Mouse (Mus musculus): ENCODE measurements around the gene Ranbp10.

The Ranbp10 gene

DNA sequence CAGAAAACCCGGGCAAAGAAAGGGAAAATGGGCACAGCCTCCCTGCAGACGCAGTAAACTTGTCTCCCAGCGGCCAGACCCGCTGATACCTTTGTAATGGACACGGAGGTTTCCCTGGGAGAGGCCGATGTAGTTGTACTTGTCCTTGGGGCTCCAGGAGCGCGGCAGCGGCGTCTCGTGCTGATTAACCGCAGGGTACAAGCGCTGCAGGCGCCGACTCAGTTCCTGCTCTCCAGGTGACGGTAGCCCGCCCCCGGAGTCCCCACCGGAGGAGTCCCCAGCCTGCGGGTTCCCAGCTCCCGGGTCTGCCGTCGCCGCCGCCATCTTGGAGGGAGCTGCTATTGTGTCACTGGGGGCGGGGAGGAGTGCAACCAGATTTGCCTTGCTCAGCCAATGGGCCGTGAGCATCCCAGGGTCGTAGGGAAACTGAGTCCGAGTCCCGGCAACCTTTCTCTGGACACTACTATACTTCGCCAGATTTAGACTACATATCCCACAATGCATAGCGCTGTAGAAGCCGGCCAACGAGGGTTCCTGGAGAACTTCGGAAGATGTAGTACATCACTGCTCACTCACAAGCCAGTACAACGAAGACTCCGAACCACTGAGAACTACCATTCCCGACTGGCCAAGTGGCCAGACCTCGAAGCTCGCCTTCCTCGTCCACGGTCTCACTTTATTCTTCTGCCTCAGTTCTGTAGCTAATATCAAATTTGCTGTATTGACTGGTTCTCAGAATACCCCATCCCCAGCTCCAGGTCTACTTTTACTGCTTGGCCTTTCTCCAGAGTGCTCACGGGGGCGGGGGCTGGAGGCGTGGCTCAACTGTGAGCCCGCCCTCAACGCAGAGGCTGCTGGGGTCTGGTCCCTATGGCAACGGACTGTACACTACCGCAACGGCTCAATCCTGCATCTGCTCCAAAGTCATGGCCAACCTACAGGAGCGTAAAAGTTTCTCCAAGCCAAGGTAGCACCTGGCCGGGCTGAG is at the start of gene Ranbp10, which contains the start of gene Tsnaxip1:
Gene Ranbp10 (minus strand): TSS at position 490 of the 988 bp plus-strand sequence.
Gene Tsnaxip1 (plus strand): TSS at position 871 of the 988 bp plus-strand sequence.
- DNase-seq (ENCODE audit: low spot score) = peak; percentile 100

DNA sequence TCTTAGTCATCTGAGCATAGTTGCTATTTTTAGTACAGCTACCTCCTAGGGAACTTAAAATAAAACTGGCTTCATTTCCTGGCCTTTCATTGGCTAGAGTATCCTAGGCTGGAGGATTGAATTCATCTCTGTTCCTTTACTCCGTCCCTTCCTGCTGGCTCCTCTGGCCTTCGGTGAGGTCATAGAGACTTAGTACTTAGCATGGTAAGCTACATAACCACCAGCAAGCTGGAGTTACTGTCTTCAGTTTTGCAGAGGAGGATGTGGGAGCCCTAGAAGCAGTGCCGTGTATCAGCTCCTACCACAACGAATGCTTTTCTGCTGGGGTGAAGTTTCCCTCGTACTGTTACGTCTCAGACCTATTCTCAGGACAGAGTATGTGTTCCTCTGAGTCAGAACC is 47.2 kb upstream of the Ranbp10 start:
- no peak for DNase-seq (ENCODE audit: low spot score)

DNA sequence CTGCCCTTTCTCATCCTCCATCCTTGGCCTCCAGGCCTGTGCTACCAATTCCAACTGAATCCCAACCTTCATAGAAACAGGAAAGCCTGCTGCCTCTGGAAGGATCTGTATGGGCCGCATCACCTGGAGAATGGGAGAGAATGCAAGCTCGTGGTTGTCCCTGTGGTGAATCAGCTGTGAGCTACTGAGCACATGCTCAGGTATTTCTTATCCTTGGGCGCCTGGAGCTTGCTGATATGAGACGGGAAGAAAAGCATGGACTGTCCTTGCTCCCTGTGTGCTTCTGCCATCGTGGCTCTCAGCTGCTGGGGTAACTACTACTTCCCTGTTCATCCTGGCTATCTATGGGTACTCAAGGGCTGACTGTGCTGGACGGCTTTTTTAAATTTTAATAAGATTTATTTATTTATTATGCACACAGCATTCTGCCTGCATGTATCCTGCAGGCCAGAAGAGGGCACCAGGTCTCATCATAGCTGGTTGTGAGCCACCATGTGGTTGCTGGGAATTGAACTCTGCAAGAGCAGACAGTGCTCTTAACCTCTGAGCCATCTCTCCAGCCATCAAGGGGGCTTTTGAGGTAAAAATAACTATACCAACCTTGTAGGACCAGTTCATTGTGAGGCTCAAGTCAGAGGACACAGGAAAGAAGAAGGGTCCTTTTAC is 39.3 kb upstream of the Ranbp10 start:
- DNase-seq (ENCODE audit: low spot score) = peak; percentile 7

DNA sequence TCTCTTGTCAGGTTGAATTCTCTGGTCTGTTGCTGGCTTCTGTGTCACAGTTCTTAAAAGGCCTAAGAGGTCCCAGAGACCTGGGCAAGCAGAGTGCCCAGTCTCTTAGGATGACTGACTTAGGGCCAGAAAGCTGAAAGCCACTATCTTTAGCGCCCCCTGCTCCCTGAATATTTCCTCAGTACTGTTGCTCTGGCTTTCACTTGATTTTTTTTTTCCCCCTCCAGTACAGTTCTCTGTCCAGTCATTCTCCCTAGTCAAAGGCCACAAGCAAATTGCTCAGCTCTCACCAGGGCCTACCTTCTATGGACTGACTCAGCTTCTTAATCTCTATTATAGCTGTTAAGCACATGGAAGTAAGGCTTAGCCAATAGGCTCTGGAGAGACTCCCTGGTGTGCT is 34.8 kb upstream of the Ranbp10 start:
- peak; percentile 52 for DNase-seq (ENCODE audit: low spot score)

DNA sequence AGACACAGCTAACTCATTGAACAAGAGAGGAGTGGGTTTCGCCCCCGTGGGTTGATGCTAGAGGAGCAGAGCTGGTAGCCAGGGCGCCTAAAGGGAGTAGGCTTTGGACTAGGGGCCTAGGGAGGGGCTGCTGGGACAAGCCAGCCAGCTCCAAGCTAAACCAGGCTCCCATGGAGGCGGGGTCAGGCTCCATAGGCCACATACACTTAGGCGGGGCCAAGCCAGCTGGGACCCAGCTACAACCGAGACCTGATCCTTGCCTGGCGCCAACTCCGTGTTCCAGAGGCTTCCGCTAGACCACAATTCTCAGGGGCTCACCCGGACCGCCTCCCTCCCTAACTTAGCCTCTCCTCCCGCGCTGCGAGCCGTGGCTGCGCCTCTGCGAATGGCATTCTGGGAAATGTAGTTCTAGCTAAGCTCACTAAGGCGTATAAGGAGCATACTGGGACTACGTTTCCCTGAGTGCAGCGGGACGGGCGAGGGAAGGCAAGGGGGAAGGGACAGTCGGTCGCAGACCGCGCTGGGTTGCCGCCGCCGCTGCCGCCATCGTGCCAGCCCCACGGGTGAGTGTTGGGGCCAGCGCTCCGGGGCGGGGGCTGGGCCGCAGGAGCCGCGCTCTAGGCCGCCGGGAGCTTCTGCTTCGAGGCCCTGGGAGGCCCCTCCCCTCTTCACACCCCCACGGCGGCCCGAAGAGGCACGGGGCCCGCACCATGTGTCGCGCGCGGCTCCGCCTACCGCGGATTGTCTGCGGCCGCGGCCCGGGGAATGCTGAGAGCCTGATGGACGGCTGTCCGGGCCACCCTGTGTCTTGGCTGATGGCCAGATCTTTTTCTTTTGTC is 33.2 kb upstream of the Ranbp10 start, which contains the start of gene Nutf2:
Gene Nutf2 (plus strand): TSS at position 438 of the 839 bp plus-strand sequence.
- DNase-seq (ENCODE audit: low spot score) = peak; percentile 99

DNA sequence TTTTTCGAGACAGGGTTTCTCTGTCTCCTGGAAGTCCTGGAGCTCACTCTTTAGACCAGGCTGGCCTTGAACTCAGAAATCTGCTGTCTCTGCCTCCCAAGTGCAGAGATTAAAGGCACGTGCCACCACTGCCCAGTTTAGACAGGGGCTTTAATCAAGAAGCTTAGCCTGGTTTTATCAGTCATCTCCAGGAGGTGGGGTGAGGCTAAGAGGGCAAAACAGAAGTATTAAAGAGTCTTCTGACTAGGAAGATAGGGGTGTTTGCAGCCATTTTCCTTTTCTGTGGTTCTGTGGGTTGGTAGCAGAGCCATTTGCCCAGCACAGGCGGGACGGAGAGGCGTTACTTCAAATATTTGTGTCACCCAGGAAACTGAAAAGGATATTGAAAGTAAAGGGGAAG is 32.2 kb upstream of the Ranbp10 start:
- DNase-seq (ENCODE audit: low spot score) = no peak

DNA sequence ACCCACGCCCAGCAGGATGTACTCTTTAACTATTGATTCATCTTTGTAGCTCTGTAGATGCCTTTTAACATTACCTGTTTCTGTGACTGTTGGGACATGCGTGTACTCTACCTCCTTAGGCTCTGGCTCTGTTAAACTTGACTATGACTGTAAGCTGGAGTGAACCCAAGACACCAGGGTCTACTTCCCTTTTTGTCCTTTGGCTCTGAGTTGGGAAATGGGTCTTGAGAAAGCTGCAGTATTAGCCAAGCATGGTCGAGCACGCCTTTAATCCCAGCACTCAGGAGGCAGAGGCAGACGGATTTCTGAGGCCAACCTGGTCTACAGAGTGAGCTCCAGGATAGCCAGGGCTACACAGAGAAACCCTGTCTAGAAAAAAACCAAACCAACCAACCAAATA is 31.3 kb upstream of the Ranbp10 start:
- no peak for DNase-seq (ENCODE audit: low spot score)

DNA sequence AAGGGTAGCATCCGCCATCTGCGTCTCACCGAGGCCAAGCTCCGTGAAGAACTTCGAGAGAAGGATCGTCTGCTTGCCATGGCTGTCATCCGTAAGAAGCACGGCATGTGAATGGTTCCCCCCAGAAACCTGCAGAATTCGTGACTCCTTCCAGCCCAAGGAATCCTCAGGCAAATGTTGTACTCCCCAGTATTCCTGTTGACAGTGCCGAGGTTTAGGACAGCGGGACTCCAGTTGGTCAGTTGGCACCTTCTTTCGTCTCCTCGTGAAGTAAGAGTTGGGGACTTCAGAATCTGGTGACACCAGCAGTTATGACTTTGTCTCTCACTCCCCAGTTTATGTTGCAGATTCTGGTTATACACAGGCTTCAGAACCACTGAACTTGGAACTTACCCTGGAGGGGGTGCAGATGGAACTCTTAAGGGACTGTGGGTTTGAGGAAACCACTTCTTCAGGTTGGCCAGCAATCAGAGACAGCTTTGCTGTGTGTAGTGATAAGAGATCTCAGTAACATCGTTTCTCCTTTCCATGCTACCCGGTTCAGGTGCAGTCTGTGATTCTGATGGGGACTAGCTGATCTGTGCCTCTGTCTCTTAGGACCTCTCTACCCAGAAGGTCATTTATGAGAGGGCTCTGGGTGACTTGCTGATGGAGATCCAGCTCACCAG is 29.2 kb upstream of the Ranbp10 start:
- DNase-seq (ENCODE audit: low spot score) = no peak

DNA sequence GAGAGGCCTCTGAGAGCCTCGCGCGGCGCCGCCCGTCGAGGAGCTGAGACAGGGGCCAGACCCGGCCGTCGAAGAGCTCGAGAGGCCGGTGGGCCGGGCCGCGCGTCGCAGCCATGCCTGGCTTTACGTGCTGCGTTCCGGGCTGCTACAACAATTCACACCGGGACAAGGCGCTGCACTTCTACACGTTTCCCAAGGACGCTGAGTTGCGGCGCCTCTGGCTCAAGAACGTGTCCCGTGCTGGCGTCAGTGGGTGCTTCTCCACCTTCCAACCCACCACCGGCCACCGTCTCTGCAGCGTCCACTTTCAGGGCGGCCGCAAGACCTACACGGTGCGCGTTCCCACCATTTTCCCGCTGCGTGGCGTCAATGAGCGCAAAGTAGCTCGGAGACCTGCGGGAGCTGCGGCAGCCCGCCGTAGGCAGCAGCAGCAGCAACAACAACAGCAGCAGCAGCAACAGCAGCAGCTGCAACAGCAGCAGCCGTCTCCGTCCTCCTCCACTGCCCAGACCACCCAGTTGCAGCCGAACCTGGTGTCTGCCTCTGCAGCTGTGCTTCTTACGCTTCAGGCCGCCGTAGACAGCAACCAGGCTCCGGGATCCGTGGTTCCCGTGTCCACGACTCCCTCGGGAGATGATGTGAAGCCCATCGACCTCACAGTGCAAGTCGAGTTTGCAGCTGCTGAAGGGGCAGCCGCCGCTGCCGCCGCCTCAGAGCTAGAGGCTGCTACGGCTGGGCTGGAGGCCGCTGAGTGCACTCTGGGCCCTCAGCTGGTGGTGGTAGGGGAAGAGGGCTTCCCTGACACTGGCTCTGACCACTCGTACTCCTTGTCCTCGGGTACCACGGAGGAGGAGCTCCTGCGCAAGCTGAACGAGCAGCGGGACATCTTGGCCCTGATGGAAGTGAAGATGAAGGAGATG is 28.4 kb upstream of the Ranbp10 start:
- no peak for DNase-seq (ENCODE audit: low spot score)

DNA sequence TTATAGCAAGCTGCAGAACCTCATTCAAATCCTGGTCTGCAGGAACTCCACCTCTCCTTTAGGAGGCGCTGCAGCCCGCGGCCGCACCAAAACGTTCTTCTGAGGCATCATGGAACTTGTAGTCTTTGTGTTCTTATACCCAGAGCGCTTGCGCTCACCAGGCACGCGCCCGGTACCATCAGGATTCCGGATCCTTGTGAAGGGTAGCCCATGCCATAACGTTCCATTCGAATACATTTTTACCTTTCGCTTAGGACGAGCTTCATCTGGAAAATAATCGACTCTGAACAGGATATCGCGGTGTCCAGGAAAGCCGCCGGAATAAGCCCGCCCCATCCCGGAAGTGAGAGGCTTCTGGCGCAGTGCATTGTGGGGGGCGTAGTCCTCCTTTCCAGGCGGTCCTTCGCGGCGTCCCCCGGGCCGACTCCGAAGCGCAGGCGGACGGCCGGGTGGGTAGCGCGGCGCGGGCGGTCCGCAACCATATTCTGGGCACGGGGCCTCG is 27.6 kb upstream of the Ranbp10 start, which contains the start of gene Thap11:
Gene Thap11 (plus strand): TSS at position 418 of the 502 bp plus-strand sequence.
- DNase-seq (ENCODE audit: low spot score) = peak; percentile 97

DNA sequence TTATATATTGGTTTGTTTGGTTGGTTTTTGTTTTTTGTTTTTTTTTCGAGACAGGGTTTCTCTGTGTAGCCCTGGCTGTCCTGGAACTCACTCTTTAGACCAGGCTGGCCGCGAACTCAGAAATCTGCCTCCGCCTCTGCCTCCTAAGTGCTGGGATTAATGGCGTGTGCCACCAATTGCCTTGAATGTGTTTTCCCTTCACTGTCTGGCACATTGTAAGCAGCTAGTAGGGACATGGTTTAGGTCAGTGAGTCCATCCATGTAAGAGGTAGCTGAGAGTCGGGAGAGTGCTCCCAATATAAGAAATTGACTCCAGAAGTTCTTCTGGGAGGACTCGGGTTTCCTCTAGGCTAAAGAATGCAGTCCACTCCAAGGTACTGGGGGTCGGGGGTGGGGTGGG is 27.2 kb upstream of the Ranbp10 start:
- no peak for DNase-seq (ENCODE audit: low spot score)

DNA sequence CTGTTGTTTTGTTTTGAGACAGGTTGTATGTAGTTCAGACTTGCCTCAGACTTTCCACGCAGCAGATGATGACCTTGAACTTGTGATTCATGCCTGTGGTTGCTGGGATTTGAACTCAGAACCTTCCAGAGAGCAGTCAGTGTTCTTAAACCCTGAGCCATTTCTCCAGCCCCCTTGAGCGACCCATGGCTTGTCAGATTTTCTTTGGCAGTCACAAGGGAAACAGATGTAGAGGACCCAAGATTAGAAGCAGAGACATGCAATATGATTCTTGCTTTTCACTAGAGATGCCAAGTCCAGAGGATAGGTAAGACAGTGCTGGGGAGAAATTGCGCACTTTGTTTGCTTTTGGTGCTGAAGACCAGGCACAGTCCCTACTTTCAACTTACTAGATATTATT is 26.0 kb upstream of the Ranbp10 start, which contains the start of gene Cenpt:
Gene Cenpt (minus strand): TSS at position 101 of the 400 bp plus-strand sequence.
- no peak for DNase-seq (ENCODE audit: low spot score)

DNA sequence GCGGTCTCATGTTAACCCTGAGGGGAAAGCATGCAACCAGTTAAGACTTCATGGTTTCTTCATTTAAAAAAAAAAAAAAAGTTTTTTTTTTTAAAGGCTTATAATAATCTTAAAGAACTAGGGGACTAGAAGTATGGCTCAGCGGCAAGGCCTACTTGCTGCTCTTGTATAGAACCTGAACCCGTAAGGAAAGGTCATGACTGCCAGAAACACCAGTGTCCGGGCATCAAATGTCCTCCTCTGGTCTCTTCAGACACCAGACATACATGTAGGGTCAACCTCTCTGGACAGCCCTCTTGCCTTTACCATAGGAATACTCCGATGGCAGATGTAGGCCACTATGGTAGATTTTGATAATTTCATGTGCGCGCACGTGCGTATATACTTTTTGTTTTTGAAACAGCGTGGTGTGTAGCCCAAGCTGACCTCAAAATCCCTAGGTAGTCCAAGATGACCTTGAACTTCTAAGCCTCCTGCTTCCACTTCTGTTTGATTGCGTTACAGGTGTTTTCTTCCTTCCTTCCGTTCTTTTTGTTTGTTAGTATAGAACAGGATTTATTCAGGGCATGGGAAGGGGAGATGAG is 25.1 kb upstream of the Ranbp10 start:
- no peak for DNase-seq (ENCODE audit: low spot score)

DNA sequence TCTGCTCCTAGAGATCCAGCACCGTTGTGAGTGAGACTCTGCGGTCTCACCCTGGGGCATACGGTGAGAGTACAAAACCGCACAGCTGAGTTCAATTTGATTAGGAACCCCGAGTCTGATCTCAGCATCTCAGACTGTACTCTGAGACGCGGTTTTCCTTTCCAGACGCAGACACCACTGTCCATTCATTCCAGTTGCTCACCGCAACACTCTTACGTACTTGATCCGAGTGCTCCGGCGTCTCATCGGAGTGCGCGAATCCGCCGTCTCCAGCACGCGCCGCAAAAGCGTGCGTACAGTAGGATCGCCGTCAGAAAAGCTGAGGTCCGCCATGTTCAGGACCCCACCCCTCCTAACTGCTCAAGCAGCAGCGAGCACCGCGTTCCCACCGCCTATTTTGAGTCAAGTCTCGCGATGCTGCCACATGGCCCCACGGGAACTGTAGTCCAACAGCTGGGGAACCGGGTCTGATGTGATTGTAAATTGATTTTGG is 24.5 kb upstream of the Ranbp10 start:
- peak; percentile 98 for DNase-seq (ENCODE audit: low spot score)

DNA sequence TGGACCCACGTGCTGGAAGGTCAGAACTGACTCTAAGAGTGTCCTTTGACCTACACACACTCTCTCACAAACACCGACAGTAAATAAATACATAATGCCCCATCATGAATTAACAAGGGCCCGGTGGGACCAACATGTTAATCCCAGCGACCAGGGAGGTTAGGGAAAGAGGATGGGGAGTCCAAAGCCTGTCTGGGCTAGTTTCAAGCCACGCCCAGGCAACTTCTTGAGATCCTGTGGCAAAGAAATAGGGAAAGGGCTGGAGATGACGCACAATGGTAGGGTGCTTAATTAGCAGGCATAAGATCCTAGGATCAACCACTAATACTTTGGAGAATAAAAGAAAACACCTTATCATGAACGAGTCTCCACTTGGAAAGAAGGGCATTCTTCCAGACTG is 23.5 kb upstream of the Ranbp10 start:
- DNase-seq (ENCODE audit: low spot score) = no peak

DNA sequence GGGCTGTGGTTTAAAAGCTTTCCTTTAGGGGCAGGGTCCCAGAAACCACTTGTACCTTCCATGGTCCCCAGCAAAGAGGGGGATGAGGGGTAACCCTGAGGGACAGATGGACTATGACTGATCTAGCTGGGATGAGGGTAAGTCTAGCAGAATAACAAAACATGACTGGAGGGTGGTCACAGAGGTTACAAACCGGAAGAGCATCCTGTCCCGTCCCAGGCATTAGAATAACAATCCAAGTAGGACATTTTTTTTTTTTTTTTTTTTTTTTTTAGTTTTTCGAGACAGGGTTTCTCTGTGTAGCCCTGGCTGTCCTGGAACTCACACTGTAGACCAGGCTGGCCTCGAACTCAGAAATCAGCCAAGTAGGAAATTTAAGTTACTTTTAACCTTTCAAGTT is 22.9 kb upstream of the Ranbp10 start:
- no peak for DNase-seq (ENCODE audit: low spot score)

DNA sequence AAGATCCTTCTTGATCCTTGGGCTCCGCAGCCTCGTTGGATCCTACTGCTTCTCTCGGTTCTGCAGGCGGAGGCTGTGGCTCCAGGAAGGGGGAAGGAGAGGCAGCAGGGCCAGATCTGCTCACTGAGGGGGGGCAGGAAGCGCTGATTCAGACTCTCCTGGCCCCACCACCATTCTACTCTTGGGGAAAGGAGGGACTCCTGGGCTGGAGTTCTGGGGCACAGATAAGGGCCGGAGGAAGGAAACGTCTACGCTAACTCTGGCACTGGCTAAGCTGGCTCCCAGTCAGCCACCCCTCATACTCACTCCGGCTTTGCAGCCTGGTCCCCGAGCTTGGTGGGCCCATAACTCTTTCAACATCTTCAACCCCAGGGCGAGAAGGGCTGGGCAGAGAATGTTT is 19.5 kb upstream of the Ranbp10 start:
- no peak for DNase-seq (ENCODE audit: low spot score)

DNA sequence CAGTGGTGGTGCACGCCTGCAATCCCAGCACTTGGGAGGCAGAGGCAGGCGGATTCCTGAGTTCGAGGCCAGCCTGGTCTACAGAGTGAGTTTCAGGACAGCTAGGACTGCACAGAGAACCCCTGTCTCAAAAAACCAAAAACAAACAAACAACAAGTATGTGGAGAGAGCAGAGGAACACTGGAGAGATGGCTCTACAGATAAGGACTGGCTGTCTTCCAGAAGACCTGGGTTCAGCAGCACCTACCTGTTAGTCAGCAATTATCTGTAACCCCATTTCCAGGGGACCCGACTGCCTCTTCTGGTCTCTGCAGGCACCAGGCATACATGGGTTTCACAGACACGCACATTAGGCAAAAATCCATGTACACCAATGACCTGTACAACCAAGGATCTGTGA is 12.1 kb upstream of the Ranbp10 start:
- DNase-seq (ENCODE audit: low spot score) = no peak

DNA sequence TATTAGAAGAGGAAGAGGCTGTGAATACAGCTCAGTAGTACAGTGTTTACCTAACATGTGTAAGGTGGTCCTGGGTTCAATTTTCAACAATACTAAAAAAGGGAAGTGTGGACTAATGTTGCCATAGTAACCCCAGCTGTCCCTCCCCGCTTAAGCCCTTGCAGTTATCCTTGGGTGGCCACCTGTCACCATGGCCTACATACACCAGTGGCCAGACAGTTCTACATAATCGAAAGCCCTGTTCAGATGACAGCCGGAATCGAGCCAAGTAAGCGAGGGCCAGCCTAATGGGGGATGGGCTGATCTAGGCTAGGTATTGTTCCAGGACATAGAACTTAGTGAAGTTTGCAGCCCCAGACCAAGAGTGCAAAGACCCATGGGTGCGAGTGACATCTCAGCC is 9.8 kb upstream of the Ranbp10 start:
- no peak for DNase-seq (ENCODE audit: low spot score)

Measured in embryo, embryonic 10.5 days (tissue).